Mouse (Mus musculus) liver, embryonic 14.5 days (tissue): Measurements from ENCODE around the gene Bbof1.

Source experiments
- CTCF ChIP-seq: IDR thresholded peaks from 2 replicates; pipeline ENCODE4 v1.5.1; 2016; ENCODE audit warnings: antibody characterized with exemption, low read depth, control low read depth
- EP300 ChIP-seq: IDR thresholded peaks from 2 replicates; pipeline ENCODE4 v1.6.1; 2016; ENCODE audit warnings: antibody characterized with exemption, low read depth

DNA sequence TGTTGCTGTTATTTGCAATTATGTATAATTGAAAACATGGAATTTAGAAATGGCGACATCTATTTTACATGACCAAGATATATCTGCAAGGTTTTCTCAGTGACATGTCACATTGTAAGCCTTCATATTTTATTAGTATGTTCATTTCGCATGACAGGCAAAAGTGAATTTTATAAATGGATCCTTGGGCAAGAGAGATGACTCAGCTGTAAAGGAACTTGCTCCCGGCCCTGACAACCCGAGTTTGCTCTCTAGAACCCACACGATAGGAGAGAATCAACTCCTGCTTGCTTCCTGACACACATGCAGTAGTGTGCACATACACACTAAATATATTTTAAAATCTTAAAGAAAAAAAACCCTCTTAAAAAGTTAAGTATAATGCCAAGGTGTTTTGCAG is 52.5 kb downstream of the Bbof1 start:
- TF ChIP-seq CTCF: no peak
- TF ChIP-seq EP300: no peak
